Comparison of ENCODE assay signal across 22 mouse cellular contexts in genomic region chr19:10715476-10715875, GRCm38 (mm10). TPM values are rescaled to one million over a fixed set of nuclear protein-coding genes. Genes with fewer than 3 reads are reported as not detected.
DNase-seq lines count a peak whose midpoint lies in the region; ATAC-seq and TF ChIP-seq lines count a peak whose summit lies in the region.
"Had no signal": no experiment of that assay in that cellular context is flagged by ENCODE, and none has a peak within 500 bp of the region (broad histone marks: within the 10 kb centered on the region; RNA-seq: fewer than 3 reads in every experiment).

No protein-coding gene starts in this region.

- 84% methylated on average over 6 of the region's 6 CpGs for WGBS in hindbrain, embryonic 15.5 days
- 86% methylated on average over 6 of the region's 6 CpGs for WGBS in hindbrain, embryonic 12.5 days
- 90% methylated on average over 6 of the region's 6 CpGs for WGBS in midbrain, embryonic 13.5 days
- 86% methylated on average over 6 of the region's 6 CpGs for WGBS in midbrain, postnatal 0 days
- WGBS in midbrain, embryonic 16.5 days, result 88% methylated on average over 6 of the region's 6 CpGs

- no peak overlapping the region for H3K4me3 ChIP-seq in hindbrain, embryonic 15.5 days
- no peak overlapping the region for H3K4me3 ChIP-seq in hindbrain, embryonic 12.5 days
- H3K4me3 ChIP-seq in midbrain, embryonic 13.5 days (replicated peaks), result no peak overlapping the region
- H3K4me3 ChIP-seq in midbrain, postnatal 0 days (ENCODE audit: low read depth, low read length), result no peak overlapping the region
- no peak overlapping the region for H3K4me3 ChIP-seq in midbrain, embryonic 16.5 days (ENCODE audit: low read depth, low read length)
- H3K4me3 ChIP-seq: embryonic facial prominence, embryonic 12.5 days; kidney, embryonic 15.5 days; limb, embryonic 13.5 days had no signal

- H3K9ac ChIP-seq in hindbrain, embryonic 15.5 days, result no peak overlapping the region
- H3K9ac ChIP-seq in hindbrain, embryonic 12.5 days, result no peak overlapping the region
- H3K9ac ChIP-seq in midbrain, embryonic 13.5 days (replicated peaks), result no peak overlapping the region
- no peak overlapping the region for H3K9ac ChIP-seq in midbrain, postnatal 0 days (replicated peaks; ENCODE audit: low read length, poor library complexity, severe bottlenecking)
- H3K9ac ChIP-seq in midbrain, embryonic 16.5 days (ENCODE audit: low read depth, low read length), result no peak overlapping the region
- H3K9ac ChIP-seq: embryonic facial prominence, embryonic 12.5 days; kidney, embryonic 15.5 days; limb, embryonic 13.5 days; liver, embryonic 14.5 days had no signal

- DNase-seq in midbrain, postnatal 0 days (ENCODE audit: low spot score), result no peak
- DNase-seq in layer of hippocampus, adult 9-11 months, result no peak
- DNase-seq: adrenal gland, adult 2 months; gastrocnemius, postnatal 36 days; heart, postnatal 14 days had no signal

- H3K27ac ChIP-seq in hindbrain, embryonic 15.5 days (replicated peaks), result peak overlapping the region; percentile 43; the same call in 1 of the 2 replicates
- no peak overlapping the region for H3K27ac ChIP-seq in hindbrain, embryonic 12.5 days
- H3K27ac ChIP-seq in midbrain, embryonic 13.5 days, result peak overlapping the region; percentile 55; the same call in 1 of the 2 replicates
- H3K27ac ChIP-seq in midbrain, postnatal 0 days (ENCODE audit: low read depth, low read length), result no peak overlapping the region
- H3K27ac ChIP-seq in midbrain, embryonic 16.5 days (ENCODE audit: low read length), result peak overlapping the region; percentile 68; the same call in 1 of the 2 replicates
- H3K27ac ChIP-seq: embryonic facial prominence, embryonic 12.5 days; kidney, embryonic 15.5 days; limb, embryonic 13.5 days; liver, embryonic 14.5 days; macrophage had no signal

- no peak for TF ChIP-seq CTCF in midbrain, postnatal 0 days (IDR thresholded peaks at IDR 0.05)

- ATAC-seq in hindbrain, embryonic 15.5 days (ENCODE audit: low FRiP score, low read depth), result no peak
- ATAC-seq in hindbrain, embryonic 12.5 days (ENCODE audit: low FRiP score), result no peak
- ATAC-seq in midbrain, embryonic 13.5 days, result no peak
- ATAC-seq in midbrain, postnatal 0 days (ENCODE audit: low FRiP score), result no peak
- ATAC-seq in inflammation-experienced regulatory T-cells, adult 6 months, result peak; percentile 48
- ATAC-seq in midbrain, embryonic 16.5 days, result no peak
- no peak for ATAC-seq in monocyte, adult 5-6 weeks (replicated peaks; ENCODE audit: insufficient number of reproducible peaks, low FRiP score, low TSS enrichment, poor library complexity, severe bottlenecking)

- H3K36me3 ChIP-seq in hindbrain, embryonic 15.5 days, result peaks cover 23% of the 10 kb centered on the region
- peaks cover 35% of the 10 kb centered on the region for H3K36me3 ChIP-seq in hindbrain, embryonic 12.5 days
- H3K36me3 ChIP-seq in midbrain, embryonic 13.5 days, result peaks cover 36% of the 10 kb centered on the region
- H3K36me3 ChIP-seq in midbrain, postnatal 0 days (ENCODE audit: insufficient read depth, low read length), result peaks cover 31% of the 10 kb centered on the region
- H3K36me3 ChIP-seq in midbrain, embryonic 16.5 days (ENCODE audit: control insufficient read depth, insufficient read depth, low read length), result peaks cover 22% of the 10 kb centered on the region

- no peaks in the 10 kb centered on the region for H3K9me3 ChIP-seq in hindbrain, embryonic 15.5 days
- no peaks in the 10 kb centered on the region for H3K9me3 ChIP-seq in hindbrain, embryonic 12.5 days (replicated peaks)
- no peaks in the 10 kb centered on the region for H3K9me3 ChIP-seq in midbrain, embryonic 13.5 days
- no peaks in the 10 kb centered on the region for H3K9me3 ChIP-seq in midbrain, postnatal 0 days (ENCODE audit: low read length)
- H3K9me3 ChIP-seq in midbrain, embryonic 16.5 days (replicated peaks; ENCODE audit: control insufficient read depth, low read length, poor library complexity, severe bottlenecking), result no peaks in the 10 kb centered on the region
- H3K9me3 ChIP-seq: embryonic facial prominence, embryonic 12.5 days; kidney, embryonic 15.5 days; limb, embryonic 13.5 days had no signal

- peaks cover 21% of the 10 kb centered on the region for H3K4me1 ChIP-seq in hindbrain, embryonic 15.5 days (replicated peaks)
- H3K4me1 ChIP-seq in hindbrain, embryonic 12.5 days, result peaks cover 19% of the 10 kb centered on the region
- peaks cover 21% of the 10 kb centered on the region for H3K4me1 ChIP-seq in midbrain, embryonic 13.5 days (replicated peaks)
- no peaks in the 10 kb centered on the region for H3K4me1 ChIP-seq in midbrain, postnatal 0 days (ENCODE audit: insufficient read depth, low read length)
- peaks cover 4% of the 10 kb centered on the region; the same call in 1 of the 2 replicates for H3K4me1 ChIP-seq in midbrain, embryonic 16.5 days (ENCODE audit: control insufficient read depth, insufficient read depth, low read length)

- H3K4me2 ChIP-seq in hindbrain, embryonic 15.5 days, result no peak overlapping the region
- no peak overlapping the region for H3K4me2 ChIP-seq in hindbrain, embryonic 12.5 days (replicated peaks)
- no peak overlapping the region for H3K4me2 ChIP-seq in midbrain, embryonic 13.5 days (replicated peaks)
- no peak overlapping the region for H3K4me2 ChIP-seq in midbrain, postnatal 0 days (ENCODE audit: low read depth, low read length, poor library complexity, severe bottlenecking)
- no peak overlapping the region for H3K4me2 ChIP-seq in midbrain, embryonic 16.5 days (ENCODE audit: low read length)
- H3K4me2 ChIP-seq: embryonic facial prominence, embryonic 12.5 days; heart, embryonic 11.5 days; kidney, embryonic 15.5 days; limb, embryonic 13.5 days had no signal

- no peaks in the 10 kb centered on the region for H3K27me3 ChIP-seq in hindbrain, embryonic 15.5 days
- H3K27me3 ChIP-seq in hindbrain, embryonic 12.5 days, result no peaks in the 10 kb centered on the region
- no peaks in the 10 kb centered on the region for H3K27me3 ChIP-seq in midbrain, embryonic 13.5 days
- H3K27me3 ChIP-seq in midbrain, postnatal 0 days (ENCODE audit: insufficient read depth, low read length), result no peaks in the 10 kb centered on the region
- no peaks in the 10 kb centered on the region for H3K27me3 ChIP-seq in midbrain, embryonic 16.5 days (ENCODE audit: control insufficient read depth, insufficient read depth, low read depth, low read length)
- H3K27me3 ChIP-seq: CH12.LX; embryonic facial prominence, embryonic 12.5 days; kidney, embryonic 15.5 days; limb, embryonic 13.5 days had no signal

RNA-seq across cellular contexts. Expression of gene Cd5, which starts 23.3 kb away (rescaled TPM):
- polyA plus RNA-seq in hindbrain, embryonic 15.5 days (2015; fragmentation: Nextera tagmentation; extraction: Ambion mirVana), result 0.25 and 0.28 TPM in 2 replicates
- 0.17 and 0.31 TPM in 2 replicates for polyA plus RNA-seq in hindbrain, embryonic 12.5 days (2016; fragmentation: Nextera tagmentation; extraction: Ambion mirVana)
- polyA plus RNA-seq in midbrain, embryonic 13.5 days (2015; fragmentation: Nextera tagmentation; extraction: Ambion mirVana), result 0.24 TPM in 2 replicates
- 0.55 and 0.85 TPM in 2 replicates for total RNA-seq in midbrain, postnatal 0 days (2014; rRNA removed)
- 0.50 and 0.53 TPM in 2 replicates for polyA plus RNA-seq in midbrain, postnatal 0 days (2015; fragmentation: Nextera tagmentation; extraction: Ambion mirVana)
- 100 to 1,000 TPM; 355 to 487 (median 480) TPM for polyA plus RNA-seq in inflammation-experienced regulatory T-cells, adult 6 months (2017; shearing (Covaris generic))
- 0.48 and 0.78 TPM in 2 replicates for polyA plus RNA-seq in midbrain, embryonic 16.5 days (2015; fragmentation: Nextera tagmentation; extraction: Ambion mirVana)
- total RNA-seq in monocyte, adult 5-6 weeks (2017), result 1.0 to 3.1 TPM in 2 of 3 replicates, not detected in the other
- total RNA-seq: common myeloid progenitor, adult 5-6 weeks; layer of hippocampus, adult 18-20 months had no signal
- polyA plus RNA-seq: intestine, embryonic 14.5 days had no signal

RNA-seq across cellular contexts. Expression of gene Vps37c, which starts 26.9 kb away (rescaled TPM):
- polyA plus RNA-seq in hindbrain, embryonic 15.5 days (2015; fragmentation: Nextera tagmentation; extraction: Ambion mirVana), result 28.8 and 31.8 TPM in 2 replicates
- polyA plus RNA-seq in hindbrain, embryonic 12.5 days (2016; fragmentation: Nextera tagmentation; extraction: Ambion mirVana), result 36.6 and 37.5 TPM in 2 replicates
- polyA plus RNA-seq in midbrain, embryonic 13.5 days (2015; fragmentation: Nextera tagmentation; extraction: Ambion mirVana), result 33.1 and 35.5 TPM in 2 replicates
- total RNA-seq in midbrain, postnatal 0 days (2014; rRNA removed), result 17.5 and 22.4 TPM in 2 replicates
- polyA plus RNA-seq in midbrain, postnatal 0 days (2015; fragmentation: Nextera tagmentation; extraction: Ambion mirVana), result 22.9 and 28.0 TPM in 2 replicates
- polyA plus RNA-seq in inflammation-experienced regulatory T-cells, adult 6 months (2017; shearing (Covaris generic)), result 10 to 100 TPM; 11.4 to 15.9 (median 14.1) TPM
- polyA plus RNA-seq in midbrain, embryonic 16.5 days (2015; fragmentation: Nextera tagmentation; extraction: Ambion mirVana), result 28.6 and 31.2 TPM in 2 replicates
- total RNA-seq in monocyte, adult 5-6 weeks (2017), result 7.3 to 22.2 TPM (median 18.7 TPM) in 3 replicates

RNA-seq across cellular contexts. Expression of gene Pga5, which starts 37.6 kb away (rescaled TPM):
- not detected in 2 replicates for polyA plus RNA-seq in hindbrain, embryonic 15.5 days (2015; fragmentation: Nextera tagmentation; extraction: Ambion mirVana)
- not detected in 2 replicates for polyA plus RNA-seq in hindbrain, embryonic 12.5 days (2016; fragmentation: Nextera tagmentation; extraction: Ambion mirVana)
- polyA plus RNA-seq in midbrain, embryonic 13.5 days (2015; fragmentation: Nextera tagmentation; extraction: Ambion mirVana), result not detected in 2 replicates
- not detected in 2 replicates for total RNA-seq in midbrain, postnatal 0 days (2014; rRNA removed)
- polyA plus RNA-seq in midbrain, postnatal 0 days (2015; fragmentation: Nextera tagmentation; extraction: Ambion mirVana), result not detected in 2 replicates
- not detected for polyA plus RNA-seq in inflammation-experienced regulatory T-cells, adult 6 months (2017; shearing (Covaris generic))
- polyA plus RNA-seq in midbrain, embryonic 16.5 days (2015; fragmentation: Nextera tagmentation; extraction: Ambion mirVana), result not detected in 2 replicates
- total RNA-seq in monocyte, adult 5-6 weeks (2017), result not detected in 3 replicates
- total RNA-seq: adrenal gland, adult 2 months; common myeloid progenitor, adult 5-6 weeks; gastrocnemius, postnatal 36 days; heart, postnatal 14 days; layer of hippocampus, adult 18-20 months; neutrophil, adult 5-6 weeks had no signal
- polyA plus RNA-seq: adrenal gland, adult 2 months; embryonic facial prominence, embryonic 12.5 days; heart, embryonic 11.5 days; intestine, embryonic 14.5 days; kidney, embryonic 15.5 days; macrophage had no signal

Comparison
In these comparisons a context has a peak if more than half of its experiments do, and no peak if none do; other contexts are left out.
1. H3K27ac ChIP-seq: peak in hindbrain, embryonic 15.5 days (single experiment), midbrain, embryonic 13.5 days (single experiment) and midbrain, embryonic 16.5 days (single experiment); none in hindbrain, embryonic 12.5 days (single experiment) and midbrain, postnatal 0 days (single experiment).
2. RNA of gene Cd5, which starts 23.3 kb away (polyA plus RNA-seq): 355 to 487 TPM in inflammation-experienced regulatory T-cells, adult 6 months; 0.50 to 0.53 TPM in midbrain, postnatal 0 days, 0.48 to 0.78 TPM in midbrain, embryonic 16.5 days, 0.25 to 0.28 TPM in hindbrain, embryonic 15.5 days, 0.24 TPM in midbrain, embryonic 13.5 days and 0.17 to 0.31 TPM in hindbrain, embryonic 12.5 days; every median in the first group is over 100 times any median in the second.